Mouse (Mus musculus): ENCODE data around the gene Ttll11. TPM values are rescaled to one million over a fixed set of nuclear protein-coding genes. Genes with fewer than 3 reads are reported as not detected.

Ttll11 gene
- polyA plus RNA-seq, 1 experiment from 2014 or later: 2.4 TPM

GRCm38 (mm10) chr2:35869165-35869564 is 110.5 kb downstream of the Ttll11 start:
- Histone ChIP-seq H3K9ac (no peak overlapping the region), H3K27me3 (no peaks in the 10 kb centered on the region), H3K4me3 (no peak overlapping the region), H3K4me2 (replicated peaks) (no peak overlapping the region), H3K27ac (no peak overlapping the region), H3K9me3 (no peaks in the 10 kb centered on the region), H3K4me1 (no peaks in the 10 kb centered on the region), H3K36me3 (no peaks in the 10 kb centered on the region)
- WGBS: 54% methylated on average over 2 of the region's 2 CpGs
- no peak for ATAC-seq (ENCODE audit: insufficient number of reproducible peaks, insufficient read depth, low FRiP score, low TSS enrichment)

GRCm38 (mm10) chr2:35863284-35863683 is 116.4 kb downstream of the Ttll11 start:
- Histone ChIP-seq H3K27me3 (no peaks in the 10 kb centered on the region), H3K4me1 (no peaks in the 10 kb centered on the region), H3K36me3 (no peaks in the 10 kb centered on the region), H3K9ac (no peak overlapping the region), H3K4me3 (no peak overlapping the region), H3K9me3 (no peaks in the 10 kb centered on the region), H3K27ac (no peak overlapping the region), H3K4me2 (replicated peaks) (no peak overlapping the region)
- no peak for ATAC-seq (ENCODE audit: insufficient number of reproducible peaks, insufficient read depth, low FRiP score, low TSS enrichment)
- 78% methylated on average over 4 of the region's 4 CpGs for WGBS

- Histone ChIP-seq H3K27me3 (no peaks in the 10 kb centered on the region), H3K9me3 (no peaks in the 10 kb centered on the region), H3K27ac (no peak overlapping the region), H3K36me3 (no peaks in the 10 kb centered on the region), H3K4me2 (replicated peaks) (no peak overlapping the region), H3K4me1 (no peaks in the 10 kb centered on the region), H3K4me3 (no peak overlapping the region), H3K9ac (no peak overlapping the region)
- 0 out of 2 replicates have a peak, but pooled peaks have one; percentile 9 for ATAC-seq (ENCODE audit: insufficient number of reproducible peaks, insufficient read depth, low FRiP score, low TSS enrichment)
- 75% methylated on average over 7 of the region's 7 CpGs for WGBS
These were observed 118.5 kb downstream of the Ttll11 start for GRCm38 (mm10) chr2:35861185-35861584.

- H3K4me1 ChIP-seq: no peaks in the 10 kb centered on the region
- ATAC-seq (ENCODE audit: insufficient number of reproducible peaks, insufficient read depth, low FRiP score, low TSS enrichment): no peak
- 0 out of 2 replicates have a peak overlapping the region, but pooled peaks have one; percentile 24 for H3K9ac ChIP-seq
- no peak overlapping the region for H3K4me3 ChIP-seq
- no peak overlapping the region for H3K4me2 ChIP-seq (replicated peaks)
- no peak overlapping the region for H3K27ac ChIP-seq
- no peaks in the 10 kb centered on the region for H3K27me3 ChIP-seq
- 63% methylated on average over 10 of the region's 10 CpGs for WGBS
- H3K9me3 ChIP-seq: no peaks in the 10 kb centered on the region
- H3K36me3 ChIP-seq: no peaks in the 10 kb centered on the region
These were observed 119.3 kb downstream of the Ttll11 start for GRCm38 (mm10) chr2:35860394-35860744.

GRCm38 (mm10) chr2:35859708-35860393 is 119.9 kb downstream of the Ttll11 start:
- 66% methylated on average over 7 of the region's 7 CpGs for WGBS
- Histone ChIP-seq H3K4me2 (replicated peaks) (no peak overlapping the region), H3K27ac (no peak overlapping the region), H3K4me3 (no peak overlapping the region), H3K9ac (no peak overlapping the region), H3K9me3 (no peaks in the 10 kb centered on the region), H3K36me3 (no peaks in the 10 kb centered on the region), H3K27me3 (no peaks in the 10 kb centered on the region), H3K4me1 (no peaks in the 10 kb centered on the region)
- ATAC-seq (ENCODE audit: insufficient number of reproducible peaks, insufficient read depth, low FRiP score, low TSS enrichment): no peak

GRCm38 (mm10) chr2:35858281-35858680 is 121.4 kb downstream of the Ttll11 start:
- no peaks in the 10 kb centered on the region for H3K36me3 ChIP-seq
- H3K27ac ChIP-seq: no peak overlapping the region
- 62% methylated on average over 6 of the region's 6 CpGs for WGBS
- H3K4me1 ChIP-seq: no peaks in the 10 kb centered on the region
- H3K9me3 ChIP-seq: no peaks in the 10 kb centered on the region
- H3K9ac ChIP-seq: no peak overlapping the region
- H3K4me2 ChIP-seq (replicated peaks): no peak overlapping the region
- H3K27me3 ChIP-seq: no peaks in the 10 kb centered on the region
- H3K4me3 ChIP-seq: no peak overlapping the region
- ATAC-seq (ENCODE audit: insufficient number of reproducible peaks, insufficient read depth, low FRiP score, low TSS enrichment): no peak

GRCm38 (mm10) chr2:35856901-35857300 is 122.8 kb downstream of the Ttll11 start:
- H3K4me1 ChIP-seq: 0 out of 2 replicates have a peak, but pooled peaks cover 3% of the 10 kb centered on the region

GRCm38 (mm10) chr2:35854877-35855276 is 124.8 kb downstream of the Ttll11 start:
- Histone ChIP-seq H3K36me3 (no peaks in the 10 kb centered on the region), H3K27me3 (peaks cover 3% of the 10 kb centered on the region; the same call in 1 of the 2 replicates), H3K4me1 (peaks cover 15% of the 10 kb centered on the region; the same call in 1 of the 2 replicates), H3K9ac (no peak overlapping the region), H3K9me3 (no peaks in the 10 kb centered on the region), H3K4me2 (replicated peaks) (no peak overlapping the region), H3K4me3 (no peak overlapping the region), H3K27ac (no peak overlapping the region)
- no peak for ATAC-seq (ENCODE audit: insufficient number of reproducible peaks, insufficient read depth, low FRiP score, low TSS enrichment)
- WGBS: 33% methylated on average over 5 of the region's 5 CpGs

More at GRCm38 (mm10) chr2:35856901-35857300, 122.8 kb downstream of the Ttll11 start:
- Histone ChIP-seq H3K9me3 (no peaks in the 10 kb centered on the region), H3K9ac (no peak overlapping the region), H3K36me3 (no peaks in the 10 kb centered on the region), H3K27ac (no peak overlapping the region), H3K27me3 (no peaks in the 10 kb centered on the region), H3K4me3 (no peak overlapping the region), H3K4me2 (replicated peaks) (no peak overlapping the region)
- WGBS: 80% methylated on average over 2 of the region's 2 CpGs
- no peak for ATAC-seq (ENCODE audit: insufficient number of reproducible peaks, insufficient read depth, low FRiP score, low TSS enrichment)

GRCm38 (mm10) chr2:35852971-35853370 is 126.7 kb downstream of the Ttll11 start:
- H3K4me3 ChIP-seq: no peak overlapping the region
- no peak overlapping the region for H3K9ac ChIP-seq
- no peaks in the 10 kb centered on the region for H3K36me3 ChIP-seq
- ATAC-seq (ENCODE audit: insufficient number of reproducible peaks, insufficient read depth, low FRiP score, low TSS enrichment): no peak
- H3K27ac ChIP-seq: no peak overlapping the region
- H3K4me2 ChIP-seq (replicated peaks): no peak overlapping the region
- no peaks in the 10 kb centered on the region for H3K9me3 ChIP-seq
- peaks cover 3% of the 10 kb centered on the region; the same call in 1 of the 2 replicates for H3K27me3 ChIP-seq
- WGBS: 70% methylated on average over 4 of the region's 4 CpGs
- peaks cover 16% of the 10 kb centered on the region; the same call in 1 of the 2 replicates for H3K4me1 ChIP-seq

GRCm38 (mm10) chr2:35852164-35852509 is 127.6 kb downstream of the Ttll11 start:
- no peak overlapping the region for H3K27ac ChIP-seq
- ATAC-seq (ENCODE audit: insufficient number of reproducible peaks, insufficient read depth, low FRiP score, low TSS enrichment): no peak
- WGBS: 41% methylated on average over 3 of the region's 3 CpGs

GRCm38 (mm10) chr2:35851420-35852163 is 128.1 kb downstream of the Ttll11 start:
- Histone ChIP-seq H3K4me1 (peaks cover 16% of the 10 kb centered on the region; the same call in 1 of the 2 replicates), H3K27me3 (peaks cover 3% of the 10 kb centered on the region; the same call in 1 of the 2 replicates), H3K27ac (no peak overlapping the region), H3K9me3 (no peaks in the 10 kb centered on the region), H3K4me3 (no peak overlapping the region), H3K4me2 (replicated peaks) (peak overlapping the region; percentile 19; the same call in 1 of the 2 replicates), H3K9ac (no peak overlapping the region), H3K36me3 (no peaks in the 10 kb centered on the region)
- ATAC-seq (ENCODE audit: insufficient number of reproducible peaks, insufficient read depth, low FRiP score, low TSS enrichment): no peak
- WGBS: 42% methylated on average over 17 of the region's 17 CpGs

More at GRCm38 (mm10) chr2:35852164-35852509, 127.6 kb downstream of the Ttll11 start:
- no peak overlapping the region for H3K4me2 ChIP-seq (replicated peaks)
- H3K9ac ChIP-seq: no peak overlapping the region
- no peaks in the 10 kb centered on the region for H3K36me3 ChIP-seq
- H3K9me3 ChIP-seq: no peaks in the 10 kb centered on the region
- H3K4me3 ChIP-seq: no peak overlapping the region
- peaks cover 3% of the 10 kb centered on the region; the same call in 1 of the 2 replicates for H3K27me3 ChIP-seq
- H3K4me1 ChIP-seq: peaks cover 16% of the 10 kb centered on the region; the same call in 1 of the 2 replicates

All from embryonic facial prominence, embryonic 12.5 days (tissue).